ENCODE assay signal across 9 mouse cellular contexts in genomic region chr3:34650621-34651361, GRCm38 (mm10). TPM values are rescaled to one million over a fixed set of nuclear protein-coding genes. Genes with fewer than 3 reads are reported as not detected.
DNase-seq lines count a peak whose midpoint lies in the region; ATAC-seq and TF ChIP-seq lines count a peak whose summit lies in the region.
"Had no signal": no experiment of that assay in that cellular context is flagged by ENCODE, and none has a peak within 500 bp of the region (broad histone marks: within the 10 kb centered on the region; RNA-seq: fewer than 3 reads in every experiment).

No protein-coding gene starts in this region.

- no peak overlapping the region for H3K27ac ChIP-seq in heart, embryonic 11.5 days (ENCODE audit: low read depth, low read length)
- peak overlapping the region; percentile 99 for H3K27ac ChIP-seq in forebrain, embryonic 14.5 days (ENCODE audit: low read depth, low read length)
- H3K27ac ChIP-seq in limb, embryonic 13.5 days = no peak overlapping the region

- WGBS in heart, embryonic 11.5 days (ENCODE audit: insufficient replicate concordance) = under 1% methylated on average over 67 of the region's 67 CpGs
- under 1% methylated on average over 67 of the region's 67 CpGs for WGBS in forebrain, embryonic 14.5 days
- WGBS in limb, embryonic 13.5 days = under 1% methylated on average over 67 of the region's 67 CpGs

- intact Hi-C loops in heart, postnatal 25 days (cut with DNase I) = no loop called here

- peaks cover 18% of the 10 kb centered on the region for H3K4me1 ChIP-seq in heart, embryonic 11.5 days (ENCODE audit: control insufficient read depth, insufficient read depth, low read length)
- peaks cover 7% of the 10 kb centered on the region for H3K4me1 ChIP-seq in forebrain, embryonic 14.5 days (ENCODE audit: control insufficient read depth, insufficient read depth, low read length)
- peaks cover 27% of the 10 kb centered on the region for H3K4me1 ChIP-seq in limb, embryonic 13.5 days

- peak overlapping the region; percentile 50 for H3K4me3 ChIP-seq in heart, embryonic 11.5 days (ENCODE audit: low read depth, low read length)
- H3K4me3 ChIP-seq in forebrain, embryonic 14.5 days (ENCODE audit: low read depth, low read length) = peak overlapping the region; percentile 79
- peak overlapping the region; percentile 44 for H3K4me3 ChIP-seq in limb, embryonic 13.5 days

- H3K4me2 ChIP-seq in heart, embryonic 11.5 days = peak overlapping the region; percentile 86
- H3K4me2 ChIP-seq in forebrain, embryonic 14.5 days (ENCODE audit: low read length) = peak overlapping the region; percentile 75
- peak overlapping the region; percentile 73 for H3K4me2 ChIP-seq in limb, embryonic 13.5 days (replicated peaks)

- CTCF ChIA-PET in Patski (lab: Charles Lee) = no interaction called here

- DNase-seq in heart, postnatal 25 days (ENCODE audit: low spot score) = no peak
- DNase-seq in Patski (ENCODE audit: low read depth, low spot score) = no peak
- peak; percentile 68 for DNase-seq in forebrain, embryonic 14.5 days (ENCODE audit: low spot score)
- DNase-seq in retina, embryonic 14.5 days (ENCODE audit: low spot score) = peak; percentile 67
- no peak for DNase-seq in urinary bladder, postnatal 4 days (ENCODE audit: low spot score in 2 of 2)
- DNase-seq in left cerebral cortex, adult 11 months (ENCODE audit: low spot score) = no peak

- ATAC-seq in heart, embryonic 11.5 days (replicated peaks; ENCODE audit: insufficient number of reproducible peaks, low FRiP score, low TSS enrichment) = 0 out of 2 replicates have a peak, but pooled peaks have one; percentile 29
- ATAC-seq in Patski = peak; percentile 11
- ATAC-seq in forebrain, embryonic 14.5 days = no peak
- peak; percentile 49 for ATAC-seq in limb, embryonic 13.5 days (ENCODE audit: low FRiP score, low read depth)

- TF ChIP-seq CTCF in Patski (IDR thresholded peaks at IDR 0.05) = no peak

- H3K9ac ChIP-seq in heart, embryonic 11.5 days (ENCODE audit: low read depth, low read length) = peak overlapping the region; percentile 46; the same call in 1 of the 2 replicates
- H3K9ac ChIP-seq in forebrain, embryonic 14.5 days (ENCODE audit: low read length) = peak overlapping the region; percentile 99
- peak overlapping the region; percentile 43 for H3K9ac ChIP-seq in limb, embryonic 13.5 days

- H3K27me3 ChIP-seq in heart, embryonic 11.5 days (ENCODE audit: control insufficient read depth, insufficient read depth, low read length) = peaks cover 83% of the 10 kb centered on the region
- H3K27me3 ChIP-seq in Patski = peaks cover 89% of the 10 kb centered on the region
- no peaks in the 10 kb centered on the region for H3K27me3 ChIP-seq in forebrain, embryonic 14.5 days (replicated peaks; ENCODE audit: control insufficient read depth, insufficient read depth, low read length)
- H3K27me3 ChIP-seq in limb, embryonic 13.5 days = peaks cover 88% of the 10 kb centered on the region

- H3K36me3 ChIP-seq in heart, embryonic 11.5 days (ENCODE audit: control insufficient read depth, insufficient read depth, low read length) = no peaks in the 10 kb centered on the region
- H3K36me3 ChIP-seq in forebrain, embryonic 14.5 days (ENCODE audit: control insufficient read depth, insufficient read depth, low read length) = peaks cover 5% of the 10 kb centered on the region
- H3K36me3 ChIP-seq in limb, embryonic 13.5 days = no peaks in the 10 kb centered on the region

- H3K9me3 ChIP-seq in heart, embryonic 11.5 days (replicated peaks; ENCODE audit: control insufficient read depth, low read length) = no peaks in the 10 kb centered on the region
- no peaks in the 10 kb centered on the region for H3K9me3 ChIP-seq in forebrain, embryonic 14.5 days (replicated peaks; ENCODE audit: control insufficient read depth, low read length)
- H3K9me3 ChIP-seq in limb, embryonic 13.5 days = no peaks in the 10 kb centered on the region

- POLR2A ChIA-PET in Patski (lab: Charles Lee) = no interaction called here

- in situ Hi-C loops in Patski (cut with MboI; ENCODE audit: low pct_unique_long_range_greater_than_20kb) = no loop called here

RNA-seq across cellular contexts. Expression of gene Sox2, which starts 0.6 kb away (rescaled TPM):
- 0.14 and 0.31 TPM in 2 replicates for polyA plus RNA-seq in heart, embryonic 11.5 days (2014; fragmentation: Nextera tagmentation; extraction: Ambion mirVana)
- not detected for total RNA-seq in heart, postnatal 25 days (2021)
- polyA plus RNA-seq in Patski (2021) = 0.17 TPM
- polyA plus RNA-seq in forebrain, embryonic 14.5 days (2014; fragmentation: Nextera tagmentation; extraction: Ambion mirVana) = 26.6 and 32.0 TPM in 2 replicates
- polyA plus RNA-seq in limb, embryonic 13.5 days (2015; fragmentation: Nextera tagmentation; extraction: Ambion mirVana) = 0.29 and 0.47 TPM in 2 replicates
- polyA plus RNA-seq: gonadal fat pad, adult 2 months had no signal

Comparison
In these comparisons a context has a peak if more than half of its experiments do, and no peak if none do; other contexts are left out.
1. H3K9ac ChIP-seq: peak in every context shown above with its lines; median percentile 99 in forebrain, embryonic 14.5 days; 46 in heart, embryonic 11.5 days; 43 in limb, embryonic 13.5 days.
2. DNase-seq: peak in forebrain, embryonic 14.5 days (single experiment) and retina, embryonic 14.5 days (single experiment); none in heart, postnatal 25 days (single experiment), Patski (single experiment), urinary bladder, postnatal 4 days (0 of 2) and left cerebral cortex, adult 11 months (single experiment).
3. RNA of gene Sox2, which starts 0.6 kb away (polyA plus RNA-seq): 26.6 to 32.0 TPM in forebrain, embryonic 14.5 days; 0.29 to 0.47 TPM in limb, embryonic 13.5 days, 0.17 TPM in Patski (single experiment) and 0.14 to 0.31 TPM in heart, embryonic 11.5 days; every median in the first group is over 10 times any median in the second.
4. Peak in every context shown above with its lines, with median percentiles within 50 percentile points of each other: H3K4me2 ChIP-seq and H3K4me3 ChIP-seq.